Mouse (Mus musculus) stomach, postnatal 0 days (tissue): Measurements from ENCODE around the gene Bbs4. TPM values are rescaled to one million over a fixed set of nuclear protein-coding genes. Genes with fewer than 3 reads are reported as not detected.

Experiments
- ATAC-seq: fragments of 200-750 bp; cut with Nextera tagmentation; 2 replicates; pipeline ENCODE4 v1.8.0; 2017; ENCODE audit not compliant: low FRiP score, low TSS enrichment
- DNase-seq: peaks from one replicate; pipeline ENCODE4 v3.0.0-alpha.2; 2016; ENCODE audit warnings: low spot score
- H3K27ac ChIP-seq: fragments of 300-500 bp; sonication (generic); replicated peaks from 2 replicates; pipeline ENCODE4 v1.5.1; 2014; ENCODE audit warnings: mild to moderate bottlenecking, control low read depth
- H3K27me3 ChIP-seq: fragments of 300-500 bp; sonication (generic); 2 replicates; pipeline ENCODE4 v1.6.1; 2014; ENCODE audit warnings: low read length; ENCODE audit not compliant: control insufficient read depth, insufficient read depth
- H3K36me3 ChIP-seq: fragments of 300-500 bp; sonication (generic); 2 replicates; pipeline ENCODE4 v1.6.1; 2014; ENCODE audit warnings: low read length, mixed read lengths; ENCODE audit not compliant: control insufficient read depth, insufficient read depth
- H3K4me1 ChIP-seq: fragments of 300-500 bp; sonication (generic); replicated peaks from 2 replicates; pipeline ENCODE4 v1.6.1; 2014; ENCODE audit warnings: antibody characterized with exemption; ENCODE audit not compliant: control insufficient read depth, insufficient read depth
- H3K4me2 ChIP-seq: fragments of 300-500 bp; sonication (generic); replicated peaks from 2 replicates; pipeline ENCODE4 v1.6.1; 2014; ENCODE audit warnings: low read depth, mild to moderate bottlenecking, control low read depth, moderate library complexity
- H3K4me3 ChIP-seq: fragments of 300-500 bp; sonication (generic); 2 replicates; pipeline ENCODE4 v1.5.1; 2014; ENCODE audit warnings: low read depth, low read length, control low read depth
- H3K9ac ChIP-seq: fragments of 300-500 bp; sonication (generic); 2 replicates; pipeline ENCODE4 v1.6.1; 2014; ENCODE audit warnings: mild to moderate bottlenecking, low read length, control low read depth, mixed read lengths
- H3K9me3 ChIP-seq: fragments of 300-500 bp; sonication (generic); 2 replicates; pipeline ENCODE4 v1.6.1; 2016; ENCODE audit warnings: low read length; ENCODE audit not compliant: control insufficient read depth
- CTCF ChIP-seq: IDR thresholded peaks from 2 replicates; pipeline ENCODE4 v1.5.1; 2016; ENCODE audit warnings: antibody characterized with exemption, low read depth, mild to moderate bottlenecking, moderate library complexity
- EP300 ChIP-seq: optimal IDR thresholded peaks from 2 replicates; pipeline ENCODE3; 2016; ENCODE audit warnings: antibody characterized with exemption
- WGBS: fragments of 180-500 bp; shearing (Covaris S2); extraction: QIAGEN DNeasy Blood & Tissue Kit; methylation state at CpG from one replicate; pipeline ENCODE4 v1.1.7; 2014; 5-methylcytosine and 5-hydroxymethylcytosine counted together
- polyA plus RNA-seq: library from polyadenylated mRNA; unstranded; fragments of >200 nt; fragmentation: Nextera tagmentation; extraction: Ambion mirVana; gene quantifications from 2 replicates; pipeline ENCODE4 v1.2.1, GENCODE M21; 2015

Bbs4 gene
- polyA plus RNA-seq, 1 experiment from 2014 or later: 6.7 TPM

- no peaks in the 10 kb centered on the region for H3K4me1 ChIP-seq
- 52% methylated on average over 5 of the region's 5 CpGs for WGBS
- H3K4me3 ChIP-seq: no peak overlapping the region
- H3K9me3 ChIP-seq: no peaks in the 10 kb centered on the region
- no peak for TF ChIP-seq EP300
- TF ChIP-seq CTCF: no peak
- ATAC-seq: no peak
- H3K27me3 ChIP-seq: no peaks in the 10 kb centered on the region
- H3K4me2 ChIP-seq: no peak overlapping the region
- H3K36me3 ChIP-seq: no peaks in the 10 kb centered on the region
- H3K27ac ChIP-seq: no peak overlapping the region
- DNase-seq: no peak
- H3K9ac ChIP-seq: no peak overlapping the region
Observed at GRCm38 (mm10) chr9:59339107-59339506, 14.2 kb downstream of the Bbs4 start.

GRCm38 (mm10) chr9:59338411-59338810 lies 14.9 kb downstream of the Bbs4 start:
- Histone ChIP-seq H3K27me3 (no peaks in the 10 kb centered on the region), H3K9ac (no peak overlapping the region), H3K4me1 (no peaks in the 10 kb centered on the region), H3K4me3 (no peak overlapping the region), H3K9me3 (no peaks in the 10 kb centered on the region), H3K36me3 (no peaks in the 10 kb centered on the region), H3K4me2 (no peak overlapping the region), H3K27ac (no peak overlapping the region)
- ATAC-seq (no peak), DNase-seq (no peak)
- WGBS: 81% methylated on average over 5 of the region's 5 CpGs
- TF ChIP-seq CTCF (no peak), EP300 (no peak)

GRCm38 (mm10) chr9:59337889-59338288 lies 15.4 kb downstream of the Bbs4 start:
- ATAC-seq: no peak

GRCm38 (mm10) chr9:59336539-59336938 lies 16.8 kb downstream of the Bbs4 start:
- DNase-seq (no peak), ATAC-seq (no peak)
- no peak overlapping the region for H3K9ac ChIP-seq
- H3K4me1 ChIP-seq: no peaks in the 10 kb centered on the region
- no peak overlapping the region for H3K27ac ChIP-seq
- H3K27me3 ChIP-seq: no peaks in the 10 kb centered on the region
- no peak overlapping the region for H3K4me3 ChIP-seq
- TF ChIP-seq EP300 (no peak), CTCF (no peak)
- WGBS: 88% methylated on average over 3 of the region's 3 CpGs
- H3K4me2 ChIP-seq: no peak overlapping the region
- 0 out of 2 replicates have a peak, but pooled peaks cover 4% of the 10 kb centered on the region for H3K36me3 ChIP-seq
- no peaks in the 10 kb centered on the region for H3K9me3 ChIP-seq

More at GRCm38 (mm10) chr9:59337889-59338288, 15.4 kb downstream of the Bbs4 start:
- WGBS: 93% methylated on average over 5 of the region's 5 CpGs
- Histone ChIP-seq H3K9me3 (no peaks in the 10 kb centered on the region), H3K27ac (no peak overlapping the region), H3K36me3 (0 out of 2 replicates have a peak, but pooled peaks cover 3% of the 10 kb centered on the region), H3K4me1 (no peaks in the 10 kb centered on the region), H3K4me3 (no peak overlapping the region), H3K4me2 (no peak overlapping the region), H3K27me3 (no peaks in the 10 kb centered on the region), H3K9ac (no peak overlapping the region)
- DNase-seq: no peak
- TF ChIP-seq EP300 (no peak), CTCF (no peak)

GRCm38 (mm10) chr9:59330055-59330454 lies 23.3 kb downstream of the Bbs4 start:
- ATAC-seq (no peak), DNase-seq (no peak)
- 0 out of 2 replicates have a peak, but pooled peaks cover 4% of the 10 kb centered on the region for H3K36me3 ChIP-seq
- no peaks in the 10 kb centered on the region for H3K27me3 ChIP-seq
- no peak overlapping the region for H3K4me2 ChIP-seq
- no peaks in the 10 kb centered on the region for H3K9me3 ChIP-seq
- no peak for TF ChIP-seq EP300
- TF ChIP-seq CTCF: no peak
- H3K4me1 ChIP-seq: no peaks in the 10 kb centered on the region
- H3K9ac ChIP-seq: no peak overlapping the region
- no peak overlapping the region for H3K27ac ChIP-seq
- H3K4me3 ChIP-seq: no peak overlapping the region
- 87% methylated on average over 5 of the region's 5 CpGs for WGBS

- Histone ChIP-seq H3K9ac (no peak overlapping the region), H3K9me3 (no peaks in the 10 kb centered on the region), H3K36me3 (peaks cover 4% of the 10 kb centered on the region; the same call in 1 of the 2 replicates), H3K4me3 (no peak overlapping the region), H3K4me2 (no peak overlapping the region), H3K27me3 (no peaks in the 10 kb centered on the region), H3K27ac (no peak overlapping the region), H3K4me1 (no peaks in the 10 kb centered on the region)
- peak; percentile 25 for DNase-seq
- ATAC-seq: no peak
- no peak for TF ChIP-seq CTCF
- TF ChIP-seq EP300: no peak
Observed at GRCm38 (mm10) chr9:59324351-59324750, 29.0 kb downstream of the Bbs4 start.
